Mouse (Mus musculus) small intestine, adult 2 months (tissue): ENCODE data around the gene Nipsnap3a. TPM values are rescaled to one million over a fixed set of nuclear protein-coding genes. Genes with fewer than 3 reads are reported as not detected.

Experiments used
- H3K27ac ChIP-seq: fragments of 200-500 bp; 2 replicates; pipeline ENCODE4 v1.5.1; 2012; ENCODE audit warnings: low read depth, low read length, control low read depth, inconsistent platforms; ENCODE audit not compliant: insufficient read depth
- H3K27me3 ChIP-seq: fragments of 200-500 bp; 2 replicates; pipeline ENCODE4 v1.6.1; 2012; ENCODE audit warnings: mild to moderate bottlenecking, moderate library complexity, low read length, inconsistent platforms; ENCODE audit not compliant: control insufficient read depth, insufficient read depth
- H3K36me3 ChIP-seq: fragments of 200-500 bp; 2 replicates; pipeline ENCODE4 v1.6.1; 2012; ENCODE audit warnings: mild to moderate bottlenecking, low read length, control low read depth, inconsistent platforms; ENCODE audit not compliant: control insufficient read depth, insufficient read depth
- H3K4me1 ChIP-seq: fragments of 200-500 bp; 2 replicates; pipeline ENCODE4 v1.6.1; 2012; ENCODE audit warnings: low read length, inconsistent platforms, mixed read lengths; ENCODE audit not compliant: control insufficient read depth, insufficient read depth, insufficient read length
- H3K4me3 ChIP-seq: fragments of 200-500 bp; 2 replicates; pipeline ENCODE4 v1.5.1; 2012; ENCODE audit warnings: low read depth, mild to moderate bottlenecking, control low read depth, inconsistent platforms, low read length, moderate library complexity
- CTCF ChIP-seq: fragments of 200-500 bp; IDR thresholded peaks from 2 replicates; pipeline ENCODE4 v1.5.1; 2012; ENCODE audit warnings: low read depth, mild to moderate bottlenecking, control low read depth, inconsistent platforms, low read length, moderate library complexity, mixed read lengths; ENCODE audit not compliant: insufficient replicate concordance, insufficient read length; ENCODE audit errors: extremely low read depth
- POLR2A ChIP-seq: fragments of 200-500 bp; IDR thresholded peaks from 2 replicates; pipeline ENCODE4 v1.6.1; 2012; ENCODE audit warnings: low read depth, mild to moderate bottlenecking, control low read depth, inconsistent platforms, low read length, moderate library complexity
- WGBS: fragments of 180-500 bp; shearing (Covaris S2); methylation state at CpG from one replicate; pipeline ENCODE4 v1.1.7; 2018; 5-methylcytosine and 5-hydroxymethylcytosine counted together
- polyA plus RNA-seq: library from polyadenylated mRNA; depleted of rRNA; stranded (reverse); fragments of >200 nt; gene quantifications from 2 replicates; pipeline ENCODE4 v1.2.3, GENCODE M21; 2012

Nipsnap3a gene
- polyA plus RNA-seq, 1 experiment = not detected

DNA sequence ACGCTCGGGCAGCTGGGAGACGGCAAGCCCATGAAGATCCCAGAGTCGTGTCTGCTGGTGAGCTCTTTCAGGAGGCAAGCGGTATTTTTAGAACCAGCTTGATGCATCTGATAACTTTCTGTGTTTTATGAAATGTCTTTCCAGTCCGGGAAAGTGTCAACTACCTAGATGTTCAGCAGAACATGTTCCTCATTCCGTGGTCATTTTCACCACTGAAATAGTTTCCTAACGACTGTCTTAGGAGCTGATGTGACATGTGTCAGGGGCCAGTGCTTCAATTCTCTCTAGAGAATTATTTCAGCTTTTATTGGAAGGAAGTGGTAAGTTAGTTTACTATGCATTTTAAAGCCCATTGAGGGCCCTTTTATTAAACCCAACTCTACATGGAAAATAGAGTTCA is 11.1 kb downstream of the Nipsnap3a start:
- 75% methylated on average over 8 of the region's 8 CpGs for WGBS
- TF ChIP-seq CTCF (no peak), POLR2A (no peak)
- Histone ChIP-seq H3K36me3 (no peaks in the 10 kb centered on the region), H3K27ac (no peak overlapping the region), H3K27me3 (no peaks in the 10 kb centered on the region), H3K4me3 (no peak overlapping the region), H3K4me1 (no peaks in the 10 kb centered on the region)

DNA sequence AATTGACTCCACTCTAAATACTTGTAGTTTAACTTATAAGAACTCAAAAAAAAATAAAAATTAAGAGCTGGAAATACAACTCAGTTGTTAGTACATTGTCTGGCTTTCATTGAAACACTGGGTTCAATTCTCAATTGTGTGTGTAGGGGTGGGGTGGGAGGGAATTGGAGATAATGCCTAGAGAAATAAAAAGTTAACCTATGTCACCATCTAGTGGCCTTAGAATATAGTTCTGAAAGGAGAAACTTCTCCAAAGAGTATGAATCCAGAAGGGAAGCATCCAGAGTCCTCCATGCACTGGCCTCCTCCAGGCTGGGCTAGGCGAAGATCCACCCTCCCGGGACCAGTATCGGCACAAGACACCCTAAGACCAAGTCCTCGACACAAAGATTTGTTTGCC is 20.1 kb downstream of the Nipsnap3a start:
- Histone ChIP-seq H3K4me1 (peaks cover 5% of the 10 kb centered on the region; the same call in 1 of the 2 replicates), H3K36me3 (0 out of 2 replicates have a peak, but pooled peaks cover under 1% of the 10 kb centered on the region), H3K27me3 (no peaks in the 10 kb centered on the region), H3K27ac (no peak overlapping the region), H3K4me3 (no peak overlapping the region)
- TF ChIP-seq POLR2A = no peak
- TF ChIP-seq CTCF = no peak
- WGBS = 56% methylated on average over 4 of the region's 4 CpGs

DNA sequence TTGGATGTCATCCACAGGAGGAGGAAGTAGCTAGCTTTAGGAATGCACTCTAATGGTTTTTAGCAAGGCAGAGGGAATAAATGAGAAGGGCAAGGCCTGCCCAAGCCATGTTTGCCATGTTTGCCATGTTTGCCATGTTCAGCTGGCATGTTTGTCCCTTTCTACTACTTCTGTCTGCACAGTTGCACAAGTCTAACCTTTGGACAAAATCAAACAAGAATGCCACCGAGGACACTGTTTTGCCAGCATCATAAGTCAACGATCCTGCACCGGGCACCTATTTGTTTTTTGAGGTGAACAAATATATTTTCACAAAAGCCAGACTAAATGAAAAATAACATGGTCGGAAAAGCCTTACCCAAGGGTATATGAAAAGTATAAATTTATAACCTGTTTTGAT is 20.8 kb downstream of the Nipsnap3a start:
- 76% methylated on average over 4 of the region's 4 CpGs for WGBS
- no peak overlapping the region for H3K27ac ChIP-seq
- H3K36me3 ChIP-seq = peaks cover 3% of the 10 kb centered on the region; the same call in 1 of the 2 replicates
- peaks cover 5% of the 10 kb centered on the region; the same call in 1 of the 2 replicates for H3K4me1 ChIP-seq
- no peaks in the 10 kb centered on the region for H3K27me3 ChIP-seq
- no peak overlapping the region for H3K4me3 ChIP-seq
- TF ChIP-seq POLR2A (no peak), CTCF (no peak)

DNA sequence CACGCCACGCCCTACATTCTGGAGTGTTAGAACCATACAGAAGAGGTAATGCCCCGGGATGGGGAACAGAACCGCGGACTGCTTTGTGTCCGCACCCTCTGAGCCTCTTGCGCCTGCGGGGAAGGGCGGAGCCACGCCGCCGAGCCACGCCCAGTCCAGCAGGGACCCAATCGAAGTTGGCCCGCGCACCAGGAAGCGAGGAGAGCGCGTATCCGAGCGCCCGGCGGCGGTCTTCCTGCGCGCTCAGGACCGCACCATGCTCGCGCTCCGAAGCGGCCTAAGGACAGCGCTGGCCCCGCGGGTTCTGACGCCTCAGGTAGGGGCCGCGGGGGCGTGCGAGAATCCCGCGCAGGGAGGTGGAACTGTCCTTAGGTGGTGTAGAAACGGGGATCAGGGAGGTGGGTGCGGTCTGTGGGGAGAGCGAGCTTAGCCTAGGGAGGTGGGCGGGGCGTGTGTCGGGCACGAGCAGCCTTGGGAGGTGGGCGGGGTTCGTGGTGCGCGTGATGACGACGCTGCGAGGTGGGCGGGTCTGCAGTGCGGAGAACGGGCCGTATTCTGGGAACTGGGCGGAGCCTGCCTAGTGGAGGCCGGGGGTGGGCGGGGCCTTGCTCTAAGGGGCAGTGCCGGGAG is 22.8 kb downstream of the Nipsnap3a start, which contains the start of gene Nipsnap3b:
Gene Nipsnap3b, plus strand, starts transcription at position 149 of the 630 bp plus-strand sequence.
- peak within 1 kb of the TSS; percentile 76 for H3K4me3 ChIP-seq
- peaks cover 5% of the 10 kb centered on the region; the same call in 1 of the 2 replicates for H3K4me1 ChIP-seq
- WGBS = under 1% methylated on average over 62 of the region's 63 CpGs
- peaks cover 15% of the 10 kb centered on the region for H3K36me3 ChIP-seq
- no peak for TF ChIP-seq CTCF
- TF ChIP-seq POLR2A = peak; percentile 66
- H3K27ac ChIP-seq = peak within 1 kb of the TSS; percentile 75
- no peaks in the 10 kb centered on the region for H3K27me3 ChIP-seq

DNA sequence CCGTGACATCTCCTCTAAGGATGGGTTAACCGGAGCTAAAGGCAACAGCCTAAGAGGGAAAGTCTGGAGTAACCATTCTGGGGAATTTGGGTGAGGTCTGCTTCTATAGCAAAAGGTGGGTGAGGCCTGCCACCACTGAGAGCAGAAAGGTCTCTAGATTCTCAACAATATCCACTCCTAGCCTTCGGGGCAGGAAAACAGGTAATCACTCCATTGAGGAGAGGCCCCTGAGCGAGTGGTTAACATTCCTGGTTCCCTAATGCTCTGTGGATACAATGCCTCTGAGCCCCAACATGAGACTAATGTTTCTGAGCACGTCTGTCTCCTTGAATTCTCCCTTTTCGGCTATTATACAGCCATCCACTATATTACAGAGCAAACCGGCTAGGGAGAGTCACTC is 25.3 kb downstream of the Nipsnap3a start:
- TF ChIP-seq CTCF (no peak), POLR2A (no peak)
- no peak overlapping the region for H3K27ac ChIP-seq
- H3K4me3 ChIP-seq = no peak overlapping the region
- WGBS = 94% methylated on average over 7 of the region's 7 CpGs
- H3K36me3 ChIP-seq = peaks cover 28% of the 10 kb centered on the region
- H3K4me1 ChIP-seq = peaks cover 5% of the 10 kb centered on the region; the same call in 1 of the 2 replicates
- H3K27me3 ChIP-seq = no peaks in the 10 kb centered on the region

DNA sequence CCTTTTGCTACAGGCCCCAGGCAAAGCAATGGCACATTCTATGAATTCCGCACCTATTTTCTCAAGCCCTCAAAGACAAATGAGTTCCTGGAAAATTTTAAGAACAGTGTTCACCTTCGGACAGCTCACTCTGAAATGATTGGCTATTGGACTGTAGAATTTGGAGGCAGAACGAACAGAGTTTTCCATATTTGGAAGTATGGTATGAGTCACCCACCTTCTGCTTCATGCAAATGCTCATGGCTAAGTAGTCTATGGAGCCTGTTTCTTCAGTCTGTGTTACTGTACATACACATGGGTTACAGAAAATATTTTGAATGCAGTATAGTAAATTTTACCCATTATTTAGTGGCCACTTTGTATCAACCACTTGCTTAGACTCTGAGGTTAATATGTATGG is 26.0 kb downstream of the Nipsnap3a start:
- TF ChIP-seq CTCF = no peak
- TF ChIP-seq POLR2A = no peak
- Histone ChIP-seq H3K27me3 (no peaks in the 10 kb centered on the region), H3K4me1 (peaks cover 5% of the 10 kb centered on the region; the same call in 1 of the 2 replicates), H3K36me3 (peaks cover 31% of the 10 kb centered on the region), H3K27ac (no peak overlapping the region), H3K4me3 (no peak overlapping the region)
- 93% methylated on average over 3 of the region's 3 CpGs for WGBS

DNA sequence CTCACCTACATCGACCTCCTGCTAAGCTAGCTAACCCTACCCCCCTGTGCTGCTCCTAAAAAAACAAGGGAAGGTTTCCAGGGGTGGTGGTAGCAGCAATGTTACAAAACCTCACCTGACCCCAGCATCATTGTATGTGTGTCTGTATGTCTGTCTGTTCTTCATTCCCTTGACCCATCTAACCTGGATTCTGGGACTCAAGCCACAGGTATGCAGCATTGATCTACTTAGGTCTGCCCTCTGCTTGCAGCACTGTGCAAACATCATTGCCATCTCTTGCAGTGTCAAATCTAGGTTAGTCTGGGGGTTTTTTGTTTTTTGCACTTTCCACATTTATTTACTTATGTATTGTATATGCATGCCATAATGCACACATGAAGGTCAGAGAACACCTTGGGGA is 29.3 kb downstream of the Nipsnap3a start:
- 98% methylated on average over 1 of the region's 1 CpGs for WGBS
- no peak overlapping the region for H3K27ac ChIP-seq

More for the DNA sequence above, 29.3 kb downstream of the Nipsnap3a start:
- Histone ChIP-seq H3K36me3 (peaks cover 42% of the 10 kb centered on the region), H3K4me1 (peaks cover 7% of the 10 kb centered on the region), H3K4me3 (no peak overlapping the region), H3K27me3 (no peaks in the 10 kb centered on the region)
- no peak for TF ChIP-seq CTCF
- TF ChIP-seq POLR2A = no peak
